ENCODE assay signal across 27 mouse cellular contexts in the genomic region with DNA sequence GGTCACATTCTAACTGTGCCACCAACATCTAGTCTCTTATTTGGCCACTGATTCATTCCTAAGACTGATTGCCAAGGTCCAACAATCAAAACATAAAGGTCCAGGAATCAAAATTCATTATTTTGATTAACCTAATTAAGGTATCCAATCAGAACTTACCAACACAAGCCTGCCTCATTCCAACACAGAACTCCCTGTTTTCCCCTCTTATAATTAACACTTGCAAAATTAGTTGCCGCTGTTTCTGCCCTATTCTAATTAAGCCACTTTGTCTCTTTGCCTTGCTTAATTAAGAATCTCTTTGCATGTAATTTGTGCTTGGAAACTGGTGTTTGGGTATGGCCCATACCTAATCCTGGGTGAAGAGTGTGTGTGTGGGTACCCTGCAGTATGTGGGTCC.
"Had no signal": no experiment of that assay in that cellular context is flagged by ENCODE, and none has a peak within 500 bp of the region (broad histone marks: within the 10 kb centered on the region; RNA-seq: fewer than 3 reads in every experiment).

No protein-coding gene starts in this region.

- DNase-seq: gastrocnemius, postnatal 25 days; heart, adult 18-20 months; heart, postnatal 10 days; heart, postnatal 4 days; kidney, adult 18-20 months; kidney, adult 8-10 months; kidney, postnatal 10 days; kidney, postnatal 25 days; kidney, postnatal 4 days; liver; liver, embryonic 13.5 days; liver, postnatal 0 days had no signal

- ATAC-seq: hindbrain, embryonic 16.5 days; inflammation-experienced regulatory T-cells, adult 6 months; intestine, embryonic 15.5 days; intestine, postnatal 0 days; liver, postnatal 0 days had no signal

- H3K4me2 ChIP-seq: heart, embryonic 12.5 days; hindbrain, embryonic 12.5 days; hindbrain, embryonic 14.5 days; intestine, embryonic 15.5 days; limb, embryonic 12.5 days; liver, embryonic 11.5 days; liver, embryonic 13.5 days; liver, embryonic 15.5 days had no signal

- H3K4me3 ChIP-seq: heart, embryonic 10.5 days; heart, embryonic 12.5 days; hindbrain, embryonic 10.5 days; hindbrain, embryonic 12.5 days; intestine, embryonic 15.5 days; layer of hippocampus, adult 2 months; left cerebral cortex, adult 2 months; limb, embryonic 10.5 days; limb, embryonic 12.5 days; liver, embryonic 13.5 days; liver, embryonic 15.5 days had no signal

- H3K9ac ChIP-seq: heart, embryonic 12.5 days; hindbrain, embryonic 12.5 days; hindbrain, embryonic 14.5 days; intestine, embryonic 15.5 days; limb, embryonic 12.5 days; liver, embryonic 13.5 days; liver, embryonic 15.5 days; liver, postnatal 0 days had no signal

- H3K36me3 ChIP-seq: heart, embryonic 10.5 days; heart, embryonic 12.5 days; hindbrain, embryonic 10.5 days; hindbrain, embryonic 12.5 days; intestine, embryonic 15.5 days; limb, embryonic 10.5 days; limb, embryonic 12.5 days; liver, embryonic 13.5 days; liver, embryonic 15.5 days had no signal

- H3K27ac ChIP-seq: heart, embryonic 10.5 days; hindbrain, embryonic 10.5 days; hindbrain, embryonic 12.5 days; hindbrain, embryonic 14.5 days; intestine, embryonic 15.5 days; layer of hippocampus, adult 2 months; left cerebral cortex, adult 2 months; limb, embryonic 10.5 days; limb, embryonic 12.5 days; liver, embryonic 13.5 days; liver, embryonic 15.5 days had no signal

- H3K9me3 ChIP-seq: heart, embryonic 10.5 days; heart, embryonic 12.5 days; hindbrain, embryonic 10.5 days; hindbrain, embryonic 12.5 days; intestine, embryonic 15.5 days; limb, embryonic 10.5 days; limb, embryonic 12.5 days; liver, embryonic 13.5 days; liver, embryonic 15.5 days had no signal

- H3K27me3 ChIP-seq: heart, embryonic 12.5 days; hindbrain, embryonic 12.5 days; intestine, embryonic 15.5 days; liver, embryonic 13.5 days; liver, embryonic 15.5 days had no signal

- H3K4me1 ChIP-seq: heart, embryonic 10.5 days; heart, embryonic 12.5 days; hindbrain, embryonic 10.5 days; hindbrain, embryonic 12.5 days; intestine, embryonic 15.5 days; limb, embryonic 10.5 days; liver, embryonic 13.5 days; liver, embryonic 15.5 days had no signal
